Mouse (Mus musculus): ENCODE results near the gene Clps.

Gene Clps

GRCm38 (mm10) chr17:28549111-28549510, 11.5 kb downstream of the Clps start, which contains the start of gene Clpsl2:
Clpsl2 (plus strand) TSS chr17:28549411.
- no peak for DNase-seq

- no peak for DNase-seq
Observed at GRCm38 (mm10) chr17:28548550-28548949, 12.0 kb downstream of the Clps start.

GRCm38 (mm10) chr17:28546925-28547324, 13.6 kb downstream of the Clps start:
- no peak for DNase-seq

GRCm38 (mm10) chr17:28537881-28538280, 22.7 kb downstream of the Clps start:
- DNase-seq, result no peak

- no peak for DNase-seq
Observed at GRCm38 (mm10) chr17:28533327-28533726, 27.2 kb downstream of the Clps start.

GRCm38 (mm10) chr17:28532557-28532956, 28.0 kb downstream of the Clps start:
- no peak for DNase-seq

- no peak for DNase-seq
Observed at GRCm38 (mm10) chr17:28531946-28532345, 28.6 kb downstream of the Clps start.

GRCm38 (mm10) chr17:28530506-28530905, 30.1 kb downstream of the Clps start, which contains the start of gene Armc12:
Armc12 (plus strand) TSS chr17:28530806.
- no peak for DNase-seq

- DNase-seq, result no peak
Observed at GRCm38 (mm10) chr17:28529116-28529515, 31.4 kb downstream of the Clps start.

GRCm38 (mm10) chr17:28528043-28528351, 32.6 kb downstream of the Clps start:
- peak; percentile 71 for DNase-seq

GRCm38 (mm10) chr17:28527184-28528042, 33.2 kb downstream of the Clps start:
- DNase-seq, result peak; percentile 23

GRCm38 (mm10) chr17:28524831-28525430, 35.6 kb downstream of the Clps start:
- peak; percentile 11 for DNase-seq

- DNase-seq, result peak; percentile 25
Observed at GRCm38 (mm10) chr17:28524009-28524695, 36.4 kb downstream of the Clps start.

- DNase-seq, result no peak
Observed at GRCm38 (mm10) chr17:28523355-28524008, 37.1 kb downstream of the Clps start.

GRCm38 (mm10) chr17:28522623-28523354, 37.8 kb downstream of the Clps start:
- DNase-seq, result peak; percentile 94

GRCm38 (mm10) chr17:28521920-28522319, 38.6 kb downstream of the Clps start:
- DNase-seq, result no peak

GRCm38 (mm10) chr17:28521071-28521726, 39.4 kb downstream of the Clps start:
- DNase-seq, result peak; percentile 10

- DNase-seq, result peak; percentile 7
Observed at GRCm38 (mm10) chr17:28520561-28520960, 40.0 kb downstream of the Clps start.

GRCm38 (mm10) chr17:28519827-28520226, 40.7 kb downstream of the Clps start:
- no peak for DNase-seq

GRCm38 (mm10) chr17:28518615-28519071, 41.9 kb downstream of the Clps start:
- peak; percentile 49 for DNase-seq

- DNase-seq, result peak; percentile 92
Observed at GRCm38 (mm10) chr17:28517956-28518614, 42.5 kb downstream of the Clps start.

All from kidney, adult 11 months (tissue).